Mouse (Mus musculus) adrenal gland, adult (tissue): ENCODE measurements around the gene Olfr545.

Source experiments
- DNase-seq, 2 experiments: peaks; one replicate each; pipeline ENCODE4 v3.0.0; 2022 to 2023; ENCODE audit warnings: low spot score in 1 of 2; ENCODE audit not compliant: inconsistent age in 2 of 2

Gene Olfr545

DNA sequence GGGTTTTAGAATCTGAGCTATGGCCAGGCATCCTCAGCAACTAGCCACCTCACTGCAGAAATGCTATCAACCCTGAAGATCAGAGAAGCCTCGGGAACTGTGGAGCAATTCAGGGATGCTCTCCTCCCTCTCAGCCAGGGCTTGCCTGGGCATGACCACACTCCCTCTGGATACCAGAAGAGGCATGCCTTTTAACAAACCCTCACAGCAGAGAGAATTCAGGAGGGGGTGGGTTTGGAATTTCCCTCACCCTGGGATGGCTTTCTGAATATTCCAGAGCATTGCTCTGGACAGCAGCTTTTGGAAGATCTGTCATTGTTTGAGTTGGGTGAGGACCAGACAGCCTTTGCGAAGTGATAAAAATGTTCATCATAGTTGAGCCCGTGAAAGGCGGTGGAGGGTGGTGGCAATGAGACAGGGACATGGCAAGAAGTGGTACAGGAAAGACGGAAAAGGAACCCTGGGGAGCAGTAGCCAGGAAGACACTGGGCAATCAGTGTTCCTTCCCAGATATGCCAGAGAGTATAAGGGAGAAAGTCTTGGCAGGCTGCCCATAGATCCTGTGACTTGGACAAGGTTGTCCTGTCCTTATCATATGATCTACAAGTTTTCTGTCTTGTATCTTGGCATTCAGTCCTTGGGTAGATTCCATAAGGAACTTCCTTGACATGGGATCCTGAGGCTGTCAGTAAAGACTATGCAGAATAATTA, 19.9 kb downstream of the Olfr545 start:
- peak; percentile 77 to 89 for DNase-seq

- no peak for DNase-seq
Observed at GRCm38 (mm10) chr7:102478926-102479325, 20.4 kb downstream of the Olfr545 start.

DNA sequence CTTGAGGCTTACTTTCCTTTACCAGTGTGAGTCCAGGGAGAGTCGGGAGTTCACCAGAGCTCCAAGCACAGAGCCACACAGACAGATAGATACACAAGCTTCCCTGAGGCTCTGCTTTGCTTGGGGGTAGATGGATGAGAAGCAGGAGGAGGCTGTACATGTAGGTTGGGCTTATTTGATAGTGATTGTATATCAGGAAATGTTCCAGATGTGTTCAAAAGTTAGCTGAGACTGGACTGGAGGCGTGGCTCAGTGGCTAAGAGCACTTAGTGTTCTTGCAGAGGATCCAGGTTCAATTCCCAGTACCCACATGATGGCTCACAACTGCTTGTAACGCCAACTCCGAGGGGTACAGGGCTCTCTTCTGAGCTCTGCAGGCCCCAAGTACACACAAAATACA, 20.9 kb downstream of the Olfr545 start:
- no peak for DNase-seq

- DNase-seq: no peak
Observed at GRCm38 (mm10) chr7:102477377-102477776, 22.0 kb downstream of the Olfr545 start.

- no peak for DNase-seq
Observed at GRCm38 (mm10) chr7:102476601-102477000, 22.8 kb downstream of the Olfr545 start.

- no peak for DNase-seq
Observed at GRCm38 (mm10) chr7:102472675-102473074, 26.7 kb downstream of the Olfr545 start.

DNA sequence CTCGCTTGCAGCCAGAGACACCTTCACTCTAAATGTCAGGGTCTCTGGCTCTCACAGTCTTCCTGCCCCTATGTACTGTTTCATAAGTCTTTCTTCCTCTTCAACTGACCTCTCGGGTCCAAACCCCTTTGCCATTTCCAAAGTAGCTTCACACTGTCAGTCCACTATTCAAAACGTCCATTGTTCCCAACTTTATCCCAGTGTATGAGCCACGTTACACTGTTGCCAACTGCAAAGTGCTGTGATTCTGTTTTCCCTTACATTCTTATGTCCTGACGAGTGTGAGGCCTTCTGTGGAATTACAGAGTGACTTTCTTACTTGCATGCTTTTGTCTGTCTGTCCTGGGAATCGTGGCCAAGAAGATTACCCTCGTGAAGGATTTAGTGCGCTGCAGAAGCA, 31.8 kb downstream of the Olfr545 start:
- DNase-seq: peak in 1 of 2 experiments; percentile 64

- no peak for DNase-seq
Observed at GRCm38 (mm10) chr7:102458618-102459380, 40.6 kb downstream of the Olfr545 start.

DNA sequence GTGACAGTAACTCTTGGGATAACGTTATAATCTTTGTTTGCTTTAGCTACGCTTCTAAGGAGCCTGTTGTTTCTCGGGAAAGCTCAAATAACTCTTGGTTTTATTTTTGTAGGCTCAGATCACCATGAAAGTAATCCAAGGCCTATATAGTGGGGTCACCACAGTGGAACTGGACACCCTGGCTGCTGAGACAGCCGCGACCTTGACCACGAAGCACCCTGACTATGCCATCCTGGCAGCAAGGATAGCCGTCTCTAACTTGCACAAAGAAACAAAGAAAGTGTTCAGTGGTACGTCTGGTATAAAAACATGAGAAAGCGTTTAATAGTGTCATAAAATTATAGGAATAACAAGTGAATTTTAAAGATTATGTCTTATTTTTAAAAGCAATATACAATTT, 52.9 kb downstream of the Olfr545 start:
- DNase-seq: peak; percentile 48 to 54

GRCm38 (mm10) chr7:102444301-102444700, 55.1 kb downstream of the Olfr545 start:
- DNase-seq: no peak

DNA sequence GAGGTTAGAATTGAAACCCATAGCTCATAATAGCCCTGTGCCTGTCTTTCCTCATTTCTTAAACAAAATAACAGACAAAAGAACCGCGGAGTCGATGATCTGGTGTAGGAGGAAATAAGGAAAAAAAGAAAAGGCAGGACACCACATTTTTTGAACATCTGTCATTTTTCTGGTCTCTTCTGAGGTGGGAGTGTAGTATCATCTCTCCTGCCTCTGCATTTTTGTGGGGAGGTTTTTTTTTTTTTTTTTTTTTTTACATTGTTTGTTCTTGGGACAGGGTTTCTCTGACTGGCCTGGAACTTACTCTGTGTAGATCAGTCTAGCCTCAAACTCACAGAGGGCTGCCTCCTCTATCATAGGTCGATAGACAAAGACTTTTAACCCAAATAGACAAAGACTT, 56.9 kb downstream of the Olfr545 start:
- no peak for DNase-seq

- DNase-seq: peak; percentile 96 to 98
Observed at GRCm38 (mm10) chr7:102441657-102442391, 57.5 kb downstream of the Olfr545 start, which contains the start of gene Rrm1. Gene Rrm1, plus strand, starts transcription at chr7:102441695.
